Mouse (Mus musculus) embryonic fibroblast, embryonic 13.5 days (primary cell): ENCODE measurements around the gene Plpp6.

Source experiments
- CTCF ChIP-seq: IDR thresholded peaks from 2 replicates; pipeline ENCODE4 v1.5.1; 2011; ENCODE audit warnings: mild to moderate bottlenecking, control low read depth, low read length, moderate library complexity, borderline replicate concordance; ENCODE audit not compliant: insufficient read depth
- POLR2A ChIP-seq: IDR thresholded peaks from 2 replicates; pipeline ENCODE4 v1.6.1; 2011; ENCODE audit warnings: low read depth, mild to moderate bottlenecking, control low read depth, low read length, moderate library complexity

- TF ChIP-seq CTCF: no peak
- TF ChIP-seq POLR2A: no peak
Observed at GRCm38 (mm10) chr19:28941271-28941670, 22.5 kb upstream of the Plpp6 start.
